Mouse (Mus musculus) erythroblast, adult 5-6 weeks (primary cell): ENCODE measurements around the gene Tubgcp6. TPM values are rescaled to one million over a fixed set of nuclear protein-coding genes. Genes with fewer than 3 reads are reported as not detected.

ENCODE experiments used
- ATAC-seq: replicated peaks from 2 replicates; pipeline ENCODE4 v1.8.0; 2016; ENCODE audit warnings: moderate number of reproducible peaks, mild to moderate bottlenecking, moderate TSS enrichment, inconsistent platforms; ENCODE audit not compliant: poor library complexity, low FRiP score, severe bottlenecking
- total RNA-seq, 2 experiments: library from RNA; stranded (forward) in 1 of 2; stranded (reverse) in 1 of 2; fragments of 150-400 nt in 1 of 2; fragments of 200-764, 138-1000 nt in 1 of 2; gene quantifications; 2 replicates each; pipeline versions ENCODE4 v1.2.3 to v1.2.4; 2015 to 2017; ENCODE audit warnings: low replicate concordance in 2 of 2

The Tubgcp6 gene
- total RNA-seq (2015; ENCODE audit: low replicate concordance): 7.3 and 13.8 TPM in 2 replicates
- total RNA-seq (2017; ENCODE audit: low replicate concordance): 15.3 and 21.2 TPM in 2 replicates

GRCm38 (mm10) chr15:89122649-89123366 is at the start of gene Tubgcp6:
TSS of gene Tubgcp6 (minus strand) at chr15:89123112.
- ATAC-seq: peak; percentile 91

GRCm38 (mm10) chr15:89172276-89172935 is 49.5 kb upstream of the Tubgcp6 start:
- no peak for ATAC-seq

GRCm38 (mm10) chr15:89171526-89172051 is 48.7 kb upstream of the Tubgcp6 start:
- no peak for ATAC-seq

- no peak for ATAC-seq
Measured at GRCm38 (mm10) chr15:89170102-89170501, 47.2 kb upstream of the Tubgcp6 start.

- no peak for ATAC-seq
Measured at GRCm38 (mm10) chr15:89169431-89169830, 46.5 kb upstream of the Tubgcp6 start.

GRCm38 (mm10) chr15:89168922-89169321 is 46.0 kb upstream of the Tubgcp6 start:
- ATAC-seq: no peak

- ATAC-seq: no peak
Measured at GRCm38 (mm10) chr15:89165478-89165877, 42.6 kb upstream of the Tubgcp6 start.

GRCm38 (mm10) chr15:89161397-89161796 is 38.5 kb upstream of the Tubgcp6 start:
- no peak for ATAC-seq

- ATAC-seq: no peak
Measured at GRCm38 (mm10) chr15:89158516-89158915, 35.6 kb upstream of the Tubgcp6 start.

GRCm38 (mm10) chr15:89157954-89158353 is 35.0 kb upstream of the Tubgcp6 start:
- ATAC-seq: peak; percentile 39

GRCm38 (mm10) chr15:89152312-89152711 is 29.4 kb upstream of the Tubgcp6 start:
- ATAC-seq: no peak

- ATAC-seq: no peak
Measured at GRCm38 (mm10) chr15:89150041-89150390, 27.1 kb upstream of the Tubgcp6 start.

- no peak for ATAC-seq
Measured at GRCm38 (mm10) chr15:89149271-89150040, 26.5 kb upstream of the Tubgcp6 start, which contains the start of gene Mapk11. TSS of gene Mapk11 (minus strand) at chr15:89149628.

GRCm38 (mm10) chr15:89148496-89149270 is 25.8 kb upstream of the Tubgcp6 start:
- ATAC-seq: no peak

- ATAC-seq: no peak
Measured at GRCm38 (mm10) chr15:89147895-89148294, 25.0 kb upstream of the Tubgcp6 start.

GRCm38 (mm10) chr15:89147456-89147855 is 24.5 kb upstream of the Tubgcp6 start:
- no peak for ATAC-seq

GRCm38 (mm10) chr15:89147024-89147423 is 24.1 kb upstream of the Tubgcp6 start:
- ATAC-seq: no peak

GRCm38 (mm10) chr15:89146537-89146936 is 23.6 kb upstream of the Tubgcp6 start:
- ATAC-seq: peak; percentile 46; the same call in 1 of the 2 replicates

- ATAC-seq: no peak
Measured at GRCm38 (mm10) chr15:89145813-89146350, 23.0 kb upstream of the Tubgcp6 start.
